Mouse (Mus musculus): ENCODE measurements around the gene Klk1b3.
"Not testable (repeated sequence)": the region's sequence is repeated elsewhere in the genome, so short reads cannot be mapped to it uniquely, and the experiment has no call there.

- not testable (repeated sequence) for TF ChIP-seq MAX (IDR thresholded peaks at IDR 0.05); CTCF (IDR thresholded peaks at IDR 0.05; ENCODE audit: control insufficient read depth, insufficient read depth, insufficient read length); MYOG (IDR thresholded peaks at IDR 0.05; ENCODE audit: control insufficient read depth, extremely low read depth, insufficient read length); USF1 (IDR thresholded peaks at IDR 0.05; ENCODE audit: low read depth); MYOD1 (IDR thresholded peaks at IDR 0.05; ENCODE audit: control insufficient read depth, insufficient read length, low read depth); CEBPB (IDR thresholded peaks at IDR 0.05; ENCODE audit: low read depth)
Observed at GRCm38 (mm10) chr7:44193466-44193865, 4.5 kb upstream of the Klk1b3 start.

Measured in C2C12 (cell line).